Mouse (Mus musculus): ENCODE results near the gene D930020B18Rik. TPM values are rescaled to one million over a fixed set of nuclear protein-coding genes. Genes with fewer than 3 reads are reported as not detected.

Gene D930020B18Rik
- polyA plus RNA-seq, 2 experiments, result 1.1 TPM

GRCm38 (mm10) chr10:121726505-121726904, 85.1 kb downstream of the D930020B18Rik start:
- Histone ChIP-seq H3K9me3 (ENCODE audit: control insufficient read depth, low read length) (peaks cover 2% of the 10 kb centered on the region; the same call in 1 of the 2 replicates), H3K4me2 (replicated peaks; ENCODE audit: low read depth, low read length, severe bottlenecking) (no peak overlapping the region), H3K27me3 (ENCODE audit: control insufficient read depth, insufficient read depth, low read length) (no peaks in the 10 kb centered on the region), H3K4me1 (ENCODE audit: control insufficient read depth, insufficient read depth, low read length) (no peaks in the 10 kb centered on the region), H3K9ac (ENCODE audit: low read depth, low read length, severe bottlenecking) (no peak overlapping the region), H3K4me3 (replicated peaks; ENCODE audit: low read length) (no peak overlapping the region), H3K36me3 (ENCODE audit: control insufficient read depth, insufficient read depth, low read length) (no peaks in the 10 kb centered on the region), H3K27ac (replicated peaks; ENCODE audit: low read depth, low read length) (no peak overlapping the region)
- WGBS, result 67% methylated on average over 4 of the region's 4 CpGs
- no peak for TF ChIP-seq POLR2A (IDR thresholded peaks at IDR 0.05; ENCODE audit: borderline replicate concordance, extremely low read depth, insufficient read depth, insufficient read length)
- DNase-seq (ENCODE audit: low spot score) (no peak), ATAC-seq (ENCODE audit: low FRiP score, low read depth) (no peak)

- DNase-seq (ENCODE audit: low spot score), result no peak
- WGBS, result 70% methylated on average over 4 of the region's 4 CpGs
- Histone ChIP-seq H3K36me3 (ENCODE audit: control insufficient read depth, insufficient read depth, low read length) (no peaks in the 10 kb centered on the region), H3K4me3 (replicated peaks; ENCODE audit: low read length) (no peak overlapping the region), H3K4me2 (replicated peaks; ENCODE audit: low read depth, low read length, severe bottlenecking) (no peak overlapping the region), H3K9ac (ENCODE audit: low read depth, low read length, severe bottlenecking) (no peak overlapping the region), H3K27me3 (ENCODE audit: control insufficient read depth, insufficient read depth, low read length) (no peaks in the 10 kb centered on the region), H3K27ac (replicated peaks; ENCODE audit: low read depth, low read length) (no peak overlapping the region), H3K9me3 (ENCODE audit: control insufficient read depth, low read length) (no peaks in the 10 kb centered on the region), H3K4me1 (ENCODE audit: control insufficient read depth, insufficient read depth, low read length) (no peaks in the 10 kb centered on the region)
- ATAC-seq (ENCODE audit: low FRiP score, low read depth), result no peak
- TF ChIP-seq POLR2A (IDR thresholded peaks at IDR 0.05; ENCODE audit: borderline replicate concordance, extremely low read depth, insufficient read depth, insufficient read length), result no peak
Observed at GRCm38 (mm10) chr10:121727151-121727550, 85.8 kb downstream of the D930020B18Rik start.

- Histone ChIP-seq H3K9me3 (ENCODE audit: control insufficient read depth, low read length) (no peaks in the 10 kb centered on the region), H3K36me3 (ENCODE audit: control insufficient read depth, insufficient read depth, low read length) (no peaks in the 10 kb centered on the region), H3K9ac (ENCODE audit: low read depth, low read length, severe bottlenecking) (no peak overlapping the region), H3K4me2 (replicated peaks; ENCODE audit: low read depth, low read length, severe bottlenecking) (no peak overlapping the region), H3K4me3 (replicated peaks; ENCODE audit: low read length) (no peak overlapping the region), H3K27ac (replicated peaks; ENCODE audit: low read depth, low read length) (no peak overlapping the region), H3K27me3 (ENCODE audit: control insufficient read depth, insufficient read depth, low read length) (no peaks in the 10 kb centered on the region), H3K4me1 (ENCODE audit: control insufficient read depth, insufficient read depth, low read length) (no peaks in the 10 kb centered on the region)
- WGBS, result 95% methylated on average over 4 of the region's 4 CpGs
- ATAC-seq (ENCODE audit: low FRiP score, low read depth), result no peak
- TF ChIP-seq POLR2A (IDR thresholded peaks at IDR 0.05; ENCODE audit: borderline replicate concordance, extremely low read depth, insufficient read depth, insufficient read length), result no peak
- DNase-seq (ENCODE audit: low spot score), result no peak
Observed at GRCm38 (mm10) chr10:121728226-121728625, 86.8 kb downstream of the D930020B18Rik start.

- no peaks in the 10 kb centered on the region for H3K36me3 ChIP-seq (ENCODE audit: control insufficient read depth, insufficient read depth, low read length)
- no peaks in the 10 kb centered on the region for H3K27me3 ChIP-seq (ENCODE audit: control insufficient read depth, insufficient read depth, low read length)
- H3K9ac ChIP-seq (ENCODE audit: low read depth, low read length, severe bottlenecking), result no peak overlapping the region
- H3K4me1 ChIP-seq (ENCODE audit: control insufficient read depth, insufficient read depth, low read length), result no peaks in the 10 kb centered on the region
- no peak overlapping the region for H3K27ac ChIP-seq (replicated peaks; ENCODE audit: low read depth, low read length)
- no peak for TF ChIP-seq POLR2A (IDR thresholded peaks at IDR 0.05; ENCODE audit: borderline replicate concordance, extremely low read depth, insufficient read depth, insufficient read length)
- no peak overlapping the region for H3K4me3 ChIP-seq (replicated peaks; ENCODE audit: low read length)
- WGBS, result 82% methylated on average over 8 of the region's 8 CpGs
- DNase-seq (ENCODE audit: low spot score) (no peak), ATAC-seq (ENCODE audit: low FRiP score, low read depth) (no peak)
- H3K4me2 ChIP-seq (replicated peaks; ENCODE audit: low read depth, low read length, severe bottlenecking), result no peak overlapping the region
- no peaks in the 10 kb centered on the region for H3K9me3 ChIP-seq (ENCODE audit: control insufficient read depth, low read length)
Observed at GRCm38 (mm10) chr10:121731048-121731725, 89.8 kb downstream of the D930020B18Rik start.

GRCm38 (mm10) chr10:121732542-121732941, 91.2 kb downstream of the D930020B18Rik start:
- ATAC-seq (ENCODE audit: low FRiP score, low read depth) (no peak), DNase-seq (ENCODE audit: low spot score) (no peak)
- H3K4me1 ChIP-seq (ENCODE audit: control insufficient read depth, insufficient read depth, low read length), result no peaks in the 10 kb centered on the region
- TF ChIP-seq POLR2A (IDR thresholded peaks at IDR 0.05; ENCODE audit: borderline replicate concordance, extremely low read depth, insufficient read depth, insufficient read length), result no peak
- no peak overlapping the region for H3K9ac ChIP-seq (ENCODE audit: low read depth, low read length, severe bottlenecking)
- WGBS, result 86% methylated on average over 9 of the region's 9 CpGs
- H3K9me3 ChIP-seq (ENCODE audit: control insufficient read depth, low read length), result no peaks in the 10 kb centered on the region
- H3K4me3 ChIP-seq (replicated peaks; ENCODE audit: low read length), result no peak overlapping the region
- no peak overlapping the region for H3K4me2 ChIP-seq (replicated peaks; ENCODE audit: low read depth, low read length, severe bottlenecking)
- no peaks in the 10 kb centered on the region for H3K27me3 ChIP-seq (ENCODE audit: control insufficient read depth, insufficient read depth, low read length)
- H3K27ac ChIP-seq (replicated peaks; ENCODE audit: low read depth, low read length), result no peak overlapping the region
- no peaks in the 10 kb centered on the region for H3K36me3 ChIP-seq (ENCODE audit: control insufficient read depth, insufficient read depth, low read length)

Measured in limb, embryonic 14.5 days (tissue).